Mouse (Mus musculus): Measurements from ENCODE around the gene Tgoln1. TPM values are rescaled to one million over a fixed set of nuclear protein-coding genes. Genes with fewer than 3 reads are reported as not detected.

The Tgoln1 gene
- total and polyA plus RNA-seq, 2 experiments, result 41.4 to 68.7 TPM

- peaks cover 13% of the 10 kb centered on the region for H3K4me1 ChIP-seq (ENCODE audit: control insufficient read depth, insufficient read depth, low read length)
- H3K27me3 ChIP-seq (ENCODE audit: control insufficient read depth, insufficient read depth, low read length), result no peaks in the 10 kb centered on the region
- DNase-seq (ENCODE audit: extremely low read depth, low read depth, low spot score), result peak; percentile 52
- H3K27ac ChIP-seq (replicated peaks; ENCODE audit: insufficient read depth, low read depth, low read length), result no peak overlapping the region
- H3K79me2 ChIP-seq (ENCODE audit: control insufficient read depth, insufficient read depth, low read length), result peaks cover 7% of the 10 kb centered on the region; the same call in 1 of the 2 replicates
- no peaks in the 10 kb centered on the region for H3K36me3 ChIP-seq (ENCODE audit: control insufficient read depth, insufficient read depth, low read length)
- H3K9ac ChIP-seq (ENCODE audit: low read depth, low read length), result no peak overlapping the region
- 53% methylated on average over 3 of the region's 3 CpGs for WGBS
- H3K4me3 ChIP-seq (ENCODE audit: insufficient read depth, low read depth, low read length), result no peak overlapping the region
- peak; percentile 69 for TF ChIP-seq CTCF (IDR thresholded peaks at IDR 0.05; ENCODE audit: low read depth, low read length)
- no peak for TF ChIP-seq POLR2A (IDR thresholded peaks at IDR 0.05; ENCODE audit: extremely low read depth, insufficient read depth, low read length)
These were observed 41.2 kb upstream of the Tgoln1 start for GRCm38 (mm10) chr6:72658006-72658405.

GRCm38 (mm10) chr6:72656053-72656442 lies 39.2 kb upstream of the Tgoln1 start:
- Histone ChIP-seq H3K9ac (ENCODE audit: low read depth, low read length) (no peak overlapping the region), H3K4me3 (ENCODE audit: insufficient read depth, low read depth, low read length) (no peak overlapping the region), H3K27ac (replicated peaks; ENCODE audit: insufficient read depth, low read depth, low read length) (no peak overlapping the region; the same call in 1 of the 2 replicates), H3K4me1 (ENCODE audit: control insufficient read depth, insufficient read depth, low read length) (peaks cover 13% of the 10 kb centered on the region), H3K27me3 (ENCODE audit: control insufficient read depth, insufficient read depth, low read length) (no peaks in the 10 kb centered on the region), H3K79me2 (ENCODE audit: control insufficient read depth, insufficient read depth, low read length) (peaks cover 7% of the 10 kb centered on the region; the same call in 1 of the 2 replicates), H3K36me3 (ENCODE audit: control insufficient read depth, insufficient read depth, low read length) (no peaks in the 10 kb centered on the region)
- no peak for DNase-seq (ENCODE audit: extremely low read depth, low read depth, low spot score)
- 92% methylated on average over 7 of the region's 7 CpGs for WGBS
- TF ChIP-seq POLR2A (IDR thresholded peaks at IDR 0.05; ENCODE audit: extremely low read depth, insufficient read depth, low read length), result no peak
- no peak for TF ChIP-seq CTCF (IDR thresholded peaks at IDR 0.05; ENCODE audit: low read depth, low read length)

- Histone ChIP-seq H3K79me2 (ENCODE audit: control insufficient read depth, insufficient read depth, low read length) (peaks cover 7% of the 10 kb centered on the region; the same call in 1 of the 2 replicates), H3K4me1 (ENCODE audit: control insufficient read depth, insufficient read depth, low read length) (peaks cover 12% of the 10 kb centered on the region), H3K4me3 (ENCODE audit: insufficient read depth, low read depth, low read length) (peak overlapping the region; percentile 54; the same call in 1 of the 2 replicates), H3K27me3 (ENCODE audit: control insufficient read depth, insufficient read depth, low read length) (no peaks in the 10 kb centered on the region), H3K9ac (ENCODE audit: low read depth, low read length) (0 out of 2 replicates have a peak overlapping the region, but pooled peaks have one; percentile 43), H3K27ac (replicated peaks; ENCODE audit: insufficient read depth, low read depth, low read length) (peak overlapping the region; percentile 75; the same call in 1 of the 2 replicates), H3K36me3 (ENCODE audit: control insufficient read depth, insufficient read depth, low read length) (no peaks in the 10 kb centered on the region)
- no peak for DNase-seq (ENCODE audit: extremely low read depth, low read depth, low spot score)
- TF ChIP-seq POLR2A (IDR thresholded peaks at IDR 0.05; ENCODE audit: extremely low read depth, insufficient read depth, low read length) (no peak), CTCF (IDR thresholded peaks at IDR 0.05; ENCODE audit: low read depth, low read length) (no peak)
- WGBS, result 68% methylated on average over 20 of the region's 20 CpGs
These were observed 38.7 kb upstream of the Tgoln1 start for GRCm38 (mm10) chr6:72655309-72656052.

GRCm38 (mm10) chr6:72654355-72654754 lies 37.6 kb upstream of the Tgoln1 start:
- Histone ChIP-seq H3K79me2 (ENCODE audit: control insufficient read depth, insufficient read depth, low read length) (peaks cover 12% of the 10 kb centered on the region; the same call in 1 of the 2 replicates), H3K4me3 (ENCODE audit: insufficient read depth, low read depth, low read length) (no peak overlapping the region), H3K36me3 (ENCODE audit: control insufficient read depth, insufficient read depth, low read length) (no peaks in the 10 kb centered on the region), H3K27me3 (ENCODE audit: control insufficient read depth, insufficient read depth, low read length) (no peaks in the 10 kb centered on the region), H3K4me1 (ENCODE audit: control insufficient read depth, insufficient read depth, low read length) (peaks cover 12% of the 10 kb centered on the region), H3K27ac (replicated peaks; ENCODE audit: insufficient read depth, low read depth, low read length) (no peak overlapping the region), H3K9ac (ENCODE audit: low read depth, low read length) (no peak overlapping the region)
- no peak for DNase-seq (ENCODE audit: extremely low read depth, low read depth, low spot score)
- TF ChIP-seq CTCF (IDR thresholded peaks at IDR 0.05; ENCODE audit: low read depth, low read length) (no peak), POLR2A (IDR thresholded peaks at IDR 0.05; ENCODE audit: extremely low read depth, insufficient read depth, low read length) (no peak)
- 95% methylated on average over 6 of the region's 6 CpGs for WGBS

GRCm38 (mm10) chr6:72653419-72653818 lies 36.6 kb upstream of the Tgoln1 start:
- peak; percentile 98 for DNase-seq (ENCODE audit: extremely low read depth, low read depth, low spot score)
- Histone ChIP-seq H3K79me2 (ENCODE audit: control insufficient read depth, insufficient read depth, low read length) (0 out of 2 replicates have a peak, but pooled peaks cover 14% of the 10 kb centered on the region), H3K4me3 (ENCODE audit: insufficient read depth, low read depth, low read length) (no peak overlapping the region), H3K27me3 (ENCODE audit: control insufficient read depth, insufficient read depth, low read length) (no peaks in the 10 kb centered on the region), H3K36me3 (ENCODE audit: control insufficient read depth, insufficient read depth, low read length) (no peaks in the 10 kb centered on the region), H3K9ac (ENCODE audit: low read depth, low read length) (no peak overlapping the region), H3K27ac (replicated peaks; ENCODE audit: insufficient read depth, low read depth, low read length) (peak overlapping the region; percentile 45), H3K4me1 (ENCODE audit: control insufficient read depth, insufficient read depth, low read length) (peaks cover 12% of the 10 kb centered on the region)
- 13% methylated on average over 7 of the region's 7 CpGs for WGBS
- TF ChIP-seq CTCF (IDR thresholded peaks at IDR 0.05; ENCODE audit: low read depth, low read length) (no peak), POLR2A (IDR thresholded peaks at IDR 0.05; ENCODE audit: extremely low read depth, insufficient read depth, low read length) (no peak)
